Mouse (Mus musculus) liver, embryonic 14.5 days (tissue): ENCODE data around the gene Plekha5. TPM values are rescaled to one million over a fixed set of nuclear protein-coding genes. Genes with fewer than 3 reads are reported as not detected.
"Not testable (repeated sequence)": the region's sequence is repeated elsewhere in the genome, so short reads cannot be mapped to it uniquely, and the experiment has no call there.

ENCODE experiments used
- ATAC-seq: fragments of 200-750 bp; cut with Nextera tagmentation; 2 replicates; pipeline ENCODE4 v1.8.0; 2017; ENCODE audit warnings: moderate number of reproducible peaks, mild to moderate bottlenecking, moderate library complexity; ENCODE audit not compliant: insufficient read depth
- DNase-seq, 3 experiments: peaks; one replicate each; pipeline ENCODE4 v3.0.0-alpha.2; 2012 to 2013; ENCODE audit warnings: low read depth in 3 of 3, low spot score in 3 of 3
- H3K27ac ChIP-seq: fragments of 300-500 bp; sonication (generic); 2 replicates; pipeline ENCODE4 v1.5.1; 2014; ENCODE audit warnings: moderate library complexity, mild to moderate bottlenecking, control low read depth, inconsistent platforms
- H3K27me3 ChIP-seq: fragments of 300-500 bp; sonication (generic); 2 replicates; pipeline ENCODE4 v1.6.1; 2014; ENCODE audit warnings: mild to moderate bottlenecking, low read length, moderate library complexity; ENCODE audit not compliant: control insufficient read depth, insufficient read depth
- H3K36me3 ChIP-seq: fragments of 300-500 bp; sonication (generic); replicated peaks from 2 replicates; pipeline ENCODE4 v1.6.1; 2014; ENCODE audit warnings: low read depth; ENCODE audit not compliant: control insufficient read depth, insufficient read depth
- H3K4me1 ChIP-seq, 2 experiments: fragments of 200-500 bp in 1 of 2; fragments of 300-500 bp in 1 of 2; sonication (generic) in 1 of 2; replicated peaks; 2 replicates each; pipeline ENCODE4 v1.6.1; 2012 to 2014; ENCODE audit warnings: antibody characterized with exemption in 1 of 2, inconsistent platforms in 1 of 2, low read length in 1 of 2; ENCODE audit not compliant: control insufficient read depth in 2 of 2, insufficient read depth in 2 of 2
- H3K4me2 ChIP-seq: fragments of 300-500 bp; sonication (generic); 2 replicates; pipeline ENCODE4 v1.6.1; 2014; ENCODE audit warnings: low read depth, mild to moderate bottlenecking, control low read depth, moderate library complexity
- H3K4me3 ChIP-seq, 2 experiments: fragments of 200-500 bp in 1 of 2; fragments of 300-500 bp in 1 of 2; sonication (generic) in 1 of 2; 2 replicates each; pipeline ENCODE4 v1.5.1; 2012 to 2014; ENCODE audit warnings: low read depth in 2 of 2, low read length in 2 of 2, mild to moderate bottlenecking in 2 of 2, control low read depth in 1 of 2, inconsistent platforms in 1 of 2, moderate library complexity in 1 of 2; ENCODE audit not compliant: insufficient read depth in 1 of 2
- H3K9ac ChIP-seq: fragments of 300-500 bp; sonication (generic); replicated peaks from 2 replicates; pipeline ENCODE4 v1.6.1; 2014; ENCODE audit warnings: mild to moderate bottlenecking, control low read depth, moderate library complexity
- H3K9me3 ChIP-seq: fragments of 300-500 bp; sonication (generic); 2 replicates; pipeline ENCODE4 v1.6.1; 2016; ENCODE audit warnings: low read length, mixed read lengths; ENCODE audit not compliant: control insufficient read depth
- CTCF ChIP-seq: IDR thresholded peaks from 2 replicates; pipeline ENCODE4 v1.5.1; 2016; ENCODE audit warnings: antibody characterized with exemption, low read depth, control low read depth
- EP300 ChIP-seq: IDR thresholded peaks from 2 replicates; pipeline ENCODE4 v1.6.1; 2016; ENCODE audit warnings: antibody characterized with exemption, low read depth
- WGBS: fragments of 180-500 bp; shearing (Covaris S2); extraction: QIAGEN DNeasy Blood & Tissue Kit; methylation state at CpG from one replicate; pipeline ENCODE4 v1.1.7; 2014; ENCODE audit not compliant: insufficient replicate concordance; 5-methylcytosine and 5-hydroxymethylcytosine counted together
- polyA plus RNA-seq, 2 experiments: library from polyadenylated mRNA; depleted of rRNA in 1 of 2; stranded (reverse) in 1 of 2; unstranded in 1 of 2; fragments of >200 nt; fragmentation: Nextera tagmentation in 1 of 2; extraction: Ambion mirVana in 1 of 2; gene quantifications; 2 replicates each; pipeline versions ENCODE4 v1.2.1 to v1.2.3; 2012 to 2014

Plekha5 gene
- polyA plus RNA-seq, 2 experiments = 3.6 to 6.0 TPM

DNA sequence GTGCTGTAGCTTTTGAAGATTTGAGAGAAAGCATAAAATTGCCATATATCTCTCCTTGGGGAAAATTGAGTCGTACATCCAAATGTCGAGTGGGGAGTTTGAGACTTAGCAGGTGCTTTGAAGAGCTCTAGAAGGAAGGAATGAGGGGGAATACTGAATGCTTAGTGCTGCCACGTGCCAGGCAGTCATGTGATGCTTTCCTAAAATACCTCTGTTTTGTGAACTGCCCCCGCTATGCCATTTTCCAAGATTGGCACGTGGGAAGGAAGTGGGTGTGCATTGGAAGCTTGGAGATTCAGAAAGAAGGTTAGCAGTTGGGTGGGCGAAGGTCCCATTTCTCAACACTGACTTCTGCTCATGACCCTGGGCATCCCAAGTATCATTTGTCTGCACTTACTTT lies 68.2 kb downstream of the Plekha5 start:
- H3K4me2 ChIP-seq = no peak overlapping the region
- no peak overlapping the region for H3K9ac ChIP-seq
- no peaks in the 10 kb centered on the region for H3K36me3 ChIP-seq
- no peaks in the 10 kb centered on the region for H3K9me3 ChIP-seq
- no peak for ATAC-seq
- TF ChIP-seq EP300 = no peak
- TF ChIP-seq CTCF = no peak
- peaks cover 0 to 14% of the 10 kb centered on the region in 2 experiments; a peak in 2 of 4 replicates for H3K4me1 ChIP-seq
- no peaks in the 10 kb centered on the region for H3K27me3 ChIP-seq
- no peak overlapping the region for H3K4me3 ChIP-seq
- no peak overlapping the region for H3K27ac ChIP-seq
- no peak for DNase-seq
- WGBS = 58% methylated on average over 6 of the region's 6 CpGs

GRCm38 (mm10) chr6:140498074-140498473 lies 74.2 kb downstream of the Plekha5 start:
- WGBS = 64% methylated on average over 3 of the region's 3 CpGs
- no peak overlapping the region for H3K4me3 ChIP-seq

GRCm38 (mm10) chr6:140498958-140499357 lies 75.1 kb downstream of the Plekha5 start:
- Histone ChIP-seq H3K27ac (no peak overlapping the region), H3K9me3 (no peaks in the 10 kb centered on the region), H3K36me3 (no peaks in the 10 kb centered on the region), H3K27me3 (no peaks in the 10 kb centered on the region), H3K4me3 (no peak overlapping the region), H3K4me1 (0 out of 4 replicates have a peak, but pooled peaks cover 0 to 2% of the 10 kb centered on the region in 2 experiments), H3K9ac (no peak overlapping the region), H3K4me2 (no peak overlapping the region)
- ATAC-seq (no peak), DNase-seq (no peak)
- 63% methylated on average over 4 of the region's 4 CpGs for WGBS
- TF ChIP-seq CTCF = no peak
- no peak for TF ChIP-seq EP300

More at GRCm38 (mm10) chr6:140498074-140498473, 74.2 kb downstream of the Plekha5 start:
- ATAC-seq (no peak), DNase-seq (no peak)
- TF ChIP-seq CTCF = no peak
- H3K27ac ChIP-seq = no peak overlapping the region
- no peak overlapping the region for H3K4me2 ChIP-seq
- no peak overlapping the region for H3K9ac ChIP-seq
- H3K9me3 ChIP-seq = no peaks in the 10 kb centered on the region
- H3K4me1 ChIP-seq = 0 out of 4 replicates have a peak, but pooled peaks cover 0 to 2% of the 10 kb centered on the region in 2 experiments
- H3K27me3 ChIP-seq = no peaks in the 10 kb centered on the region
- no peaks in the 10 kb centered on the region for H3K36me3 ChIP-seq

GRCm38 (mm10) chr6:140500829-140501228 lies 77.0 kb downstream of the Plekha5 start:
- 37% methylated on average over 1 of the region's 1 CpGs for WGBS
- not testable (repeated sequence) for H3K36me3 ChIP-seq

DNA sequence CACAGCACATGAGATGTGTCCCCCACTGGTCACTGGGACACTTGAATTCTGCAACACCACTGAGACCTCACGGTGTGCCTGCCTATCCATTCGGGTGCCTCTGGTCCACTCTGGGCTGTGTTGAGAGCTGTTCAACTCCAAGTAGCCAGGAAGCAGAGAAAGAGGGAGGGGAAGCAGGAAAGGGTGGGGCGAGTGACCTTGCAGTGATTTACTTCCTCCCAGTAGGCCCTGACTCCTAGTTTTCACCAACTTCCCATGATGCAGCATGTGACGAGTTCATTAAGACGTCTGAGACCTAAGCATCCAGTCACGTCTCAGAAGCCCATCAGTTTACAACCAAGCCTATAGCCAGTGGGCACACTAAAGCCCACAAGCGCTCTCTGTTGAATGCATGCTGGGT lies 78.0 kb downstream of the Plekha5 start:
- H3K9me3 ChIP-seq = no peaks in the 10 kb centered on the region
- TF ChIP-seq CTCF (no peak), EP300 (no peak)
- H3K4me2 ChIP-seq = no peak overlapping the region
- no peak overlapping the region for H3K9ac ChIP-seq
- no peaks in the 10 kb centered on the region for H3K36me3 ChIP-seq
- WGBS = 68% methylated on average over 7 of the region's 7 CpGs
- H3K4me3 ChIP-seq = no peak overlapping the region
- no peak for DNase-seq
- no peak for ATAC-seq
- no peak overlapping the region for H3K27ac ChIP-seq
- H3K4me1 ChIP-seq = 0 out of 4 replicates have a peak, but pooled peaks cover 0 to 2% of the 10 kb centered on the region in 2 experiments
- H3K27me3 ChIP-seq = no peaks in the 10 kb centered on the region

More at GRCm38 (mm10) chr6:140500829-140501228, 77.0 kb downstream of the Plekha5 start:
- H3K4me3 ChIP-seq, H3K27ac ChIP-seq, ATAC-seq, H3K9me3 ChIP-seq, H3K27me3 ChIP-seq, H3K9ac ChIP-seq, H3K4me1 ChIP-seq, DNase-seq, H3K4me2 ChIP-seq: not testable (repeated sequence)
- TF ChIP-seq CTCF = 0 out of 2 replicates have a peak, but pooled peaks have one; percentile 4
